Mouse (Mus musculus): ENCODE data around the gene Pde4b. TPM values are rescaled to one million over a fixed set of nuclear protein-coding genes. Genes with fewer than 3 reads are reported as not detected.

Gene Pde4b
- polyA plus RNA-seq, 1 experiment from 2014 or later, result 21.8 TPM

DNA sequence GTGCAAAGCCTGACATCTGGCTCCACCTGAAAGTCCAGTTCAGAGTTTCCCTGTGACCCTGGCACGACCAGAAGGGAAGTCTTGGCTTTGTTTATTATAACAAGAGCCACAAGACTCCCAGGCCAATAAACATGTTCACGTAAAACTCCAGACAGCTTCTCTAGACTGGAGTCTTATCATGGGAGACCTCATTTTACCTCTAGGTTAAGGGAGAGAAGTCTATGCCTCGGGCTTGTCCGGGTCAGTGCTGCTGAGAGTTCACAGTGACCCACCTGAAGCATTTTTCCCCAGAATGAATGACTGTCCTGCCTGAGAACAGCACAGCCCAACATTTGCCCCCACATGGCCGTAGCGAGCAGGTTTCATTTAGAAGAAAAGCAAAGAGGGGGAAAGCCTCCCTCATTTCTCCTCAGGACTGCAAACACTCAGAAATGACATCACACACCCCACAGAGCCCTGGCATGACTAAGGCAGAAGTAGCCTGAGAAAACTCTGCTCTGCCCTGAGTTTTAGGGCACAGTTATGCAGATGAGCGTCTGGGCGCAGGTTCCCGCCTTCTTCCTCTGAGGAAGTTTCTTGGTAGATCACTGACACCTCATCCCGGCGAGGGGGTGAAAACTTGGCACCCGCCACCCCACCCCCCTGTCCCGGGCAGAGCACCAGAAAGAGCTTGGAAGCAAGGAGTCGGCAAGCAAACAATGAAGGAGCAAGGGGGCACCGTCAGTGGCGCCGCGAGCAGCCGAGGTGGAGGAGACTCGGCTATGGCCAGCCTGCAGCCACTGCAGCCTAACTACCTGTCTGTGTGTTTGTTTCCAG, 482.8 kb downstream of the Pde4b start:
- H3K27ac ChIP-seq (replicated peaks), result peak overlapping the region; percentile 67

DNA sequence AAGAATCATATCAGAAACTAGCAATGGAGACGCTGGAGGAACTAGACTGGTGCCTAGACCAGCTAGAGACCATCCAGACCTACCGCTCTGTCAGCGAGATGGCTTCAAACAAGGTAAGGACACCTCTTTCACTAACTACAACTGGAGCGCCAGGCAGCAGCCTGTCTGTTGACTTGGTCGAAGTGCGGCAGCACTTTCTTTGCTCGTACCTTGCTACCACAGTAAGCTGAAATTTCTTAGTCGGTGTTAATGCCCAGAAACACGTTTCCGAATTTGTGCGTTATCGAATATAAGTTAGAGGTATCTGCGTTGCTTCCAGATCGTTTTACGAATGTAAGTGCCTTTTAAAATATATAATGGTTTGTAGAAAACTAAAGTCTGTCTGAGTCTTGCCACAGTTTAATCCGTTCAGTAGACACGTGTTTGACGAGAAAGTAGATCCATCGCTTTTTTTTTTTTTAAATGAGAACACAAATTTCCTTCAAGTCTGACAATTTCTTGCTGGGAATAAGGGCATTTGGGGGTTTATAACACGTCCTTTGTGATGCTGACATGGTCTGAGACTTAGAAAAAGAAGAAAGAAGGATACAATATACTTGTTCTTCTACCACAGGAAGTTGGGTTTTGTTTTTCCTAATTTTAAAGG, 483.5 kb downstream of the Pde4b start:
- WGBS, result 5% methylated on average over 20 of the region's 20 CpGs
- peak overlapping the region; percentile 70 for H3K9ac ChIP-seq
- peaks cover 40% of the 10 kb centered on the region for H3K4me1 ChIP-seq (replicated peaks)
- H3K27me3 ChIP-seq, result peaks cover 3% of the 10 kb centered on the region; the same call in 1 of the 2 replicates
- H3K27ac ChIP-seq (replicated peaks), result peak overlapping the region; percentile 67; the same call in 1 of the 2 replicates
- peak overlapping the region; percentile 44 for H3K4me3 ChIP-seq
- H3K4me2 ChIP-seq, result peak overlapping the region; percentile 85
- no peaks in the 10 kb centered on the region for H3K36me3 ChIP-seq
- ATAC-seq (ENCODE audit: low read depth), result no peak
- H3K9me3 ChIP-seq, result no peaks in the 10 kb centered on the region

More for the DNA sequence above, 482.8 kb downstream of the Pde4b start:
- Histone ChIP-seq H3K9me3 (no peaks in the 10 kb centered on the region), H3K4me3 (peak overlapping the region; percentile 44), H3K4me1 (replicated peaks) (peaks cover 40% of the 10 kb centered on the region), H3K4me2 (peak overlapping the region; percentile 85), H3K9ac (peak overlapping the region; percentile 70), H3K27me3 (peaks cover 3% of the 10 kb centered on the region; the same call in 1 of the 2 replicates), H3K36me3 (no peaks in the 10 kb centered on the region)
- under 1% methylated on average over 20 of the region's 20 CpGs for WGBS
- ATAC-seq (ENCODE audit: low read depth), result peak; percentile 79

DNA sequence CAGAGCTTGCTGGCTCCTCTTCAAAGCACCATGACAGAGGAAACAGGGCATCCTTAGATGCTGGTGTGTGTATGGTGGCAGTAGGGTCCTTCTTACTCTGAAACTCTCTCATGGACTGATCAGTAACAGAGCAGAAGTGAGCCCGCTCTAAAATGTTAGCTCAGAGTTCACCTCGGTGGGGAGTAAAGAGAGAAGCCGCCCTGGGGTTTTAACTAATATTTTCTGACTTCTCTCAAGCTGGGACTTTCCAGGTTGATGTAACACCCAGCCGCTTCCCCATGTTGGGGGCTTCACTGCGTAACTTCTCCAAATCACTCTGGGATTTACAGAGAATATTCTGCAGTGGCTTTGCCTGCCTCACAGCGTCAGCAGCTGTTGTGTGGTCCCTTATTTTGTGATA, 484.7 kb downstream of the Pde4b start:
- H3K27ac ChIP-seq (replicated peaks), result no peak overlapping the region
- H3K9ac ChIP-seq, result no peak overlapping the region
- H3K27me3 ChIP-seq, result peaks cover 3% of the 10 kb centered on the region; the same call in 1 of the 2 replicates
- no peak for ATAC-seq (ENCODE audit: low read depth)
- H3K4me2 ChIP-seq, result peak overlapping the region; percentile 85
- H3K36me3 ChIP-seq, result no peaks in the 10 kb centered on the region
- 81% methylated on average over 6 of the region's 6 CpGs for WGBS
- peaks cover 33% of the 10 kb centered on the region for H3K4me1 ChIP-seq (replicated peaks)
- no peaks in the 10 kb centered on the region for H3K9me3 ChIP-seq
- 0 out of 2 replicates have a peak overlapping the region, but pooled peaks have one; percentile 2 for H3K4me3 ChIP-seq

DNA sequence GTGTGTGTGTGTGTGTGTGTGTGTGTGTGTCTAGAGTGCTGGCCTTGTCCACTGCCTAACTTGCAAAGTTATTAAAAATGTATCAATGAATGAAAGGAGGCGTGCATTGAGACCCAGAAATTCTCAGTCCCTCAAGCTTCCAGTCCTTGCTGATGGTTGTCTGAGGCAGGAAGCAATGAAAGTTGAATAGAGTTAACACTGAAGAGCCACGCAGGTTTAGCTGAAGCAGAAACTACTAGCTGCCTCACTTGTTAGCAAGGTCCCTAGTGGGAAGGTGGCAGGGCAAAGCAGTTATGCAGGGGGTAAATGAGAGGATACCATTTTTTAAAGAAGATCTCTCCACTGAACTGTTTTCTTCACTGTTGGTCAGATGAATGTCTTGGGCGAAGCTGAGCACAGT, 485.2 kb downstream of the Pde4b start:
- Histone ChIP-seq H3K27ac (replicated peaks) (no peak overlapping the region), H3K27me3 (peaks cover 3% of the 10 kb centered on the region; the same call in 1 of the 2 replicates), H3K36me3 (no peaks in the 10 kb centered on the region), H3K4me1 (replicated peaks) (peaks cover 30% of the 10 kb centered on the region), H3K4me2 (peak overlapping the region; percentile 85), H3K4me3 (no peak overlapping the region), H3K9ac (no peak overlapping the region), H3K9me3 (no peaks in the 10 kb centered on the region)
- WGBS, result 75% methylated on average over 3 of the region's 3 CpGs
- no peak for ATAC-seq (ENCODE audit: low read depth)

DNA sequence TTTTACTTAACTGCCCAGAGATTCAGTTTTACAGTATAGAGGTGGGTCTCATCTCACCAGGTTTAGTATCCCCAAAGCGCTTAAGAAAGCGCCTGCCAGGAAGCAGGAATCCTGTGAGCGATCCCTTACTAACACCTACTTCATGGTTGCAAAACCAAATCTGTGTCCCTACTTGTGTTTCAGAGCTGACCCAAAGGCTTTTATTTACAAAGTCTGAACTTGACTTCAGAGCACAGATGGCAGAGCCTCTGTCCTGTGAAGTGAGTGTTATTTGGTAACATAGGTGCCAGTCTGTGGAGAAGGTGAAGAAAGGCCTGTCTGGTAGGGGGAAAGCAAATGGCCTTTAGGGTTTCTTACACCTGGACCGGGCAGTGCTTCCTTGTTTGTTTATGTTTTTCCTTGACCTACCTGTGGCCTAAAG, 486.0 kb downstream of the Pde4b start:
- WGBS, result 88% methylated on average over 4 of the region's 4 CpGs
- Histone ChIP-seq H3K27ac (replicated peaks) (no peak overlapping the region), H3K4me1 (replicated peaks) (peaks cover 25% of the 10 kb centered on the region), H3K9me3 (no peaks in the 10 kb centered on the region), H3K4me2 (peak overlapping the region; percentile 11; the same call in 1 of the 2 replicates), H3K4me3 (no peak overlapping the region), H3K36me3 (no peaks in the 10 kb centered on the region), H3K27me3 (peaks cover 3% of the 10 kb centered on the region; the same call in 1 of the 2 replicates), H3K9ac (no peak overlapping the region)
- no peak for ATAC-seq (ENCODE audit: low read depth)

DNA sequence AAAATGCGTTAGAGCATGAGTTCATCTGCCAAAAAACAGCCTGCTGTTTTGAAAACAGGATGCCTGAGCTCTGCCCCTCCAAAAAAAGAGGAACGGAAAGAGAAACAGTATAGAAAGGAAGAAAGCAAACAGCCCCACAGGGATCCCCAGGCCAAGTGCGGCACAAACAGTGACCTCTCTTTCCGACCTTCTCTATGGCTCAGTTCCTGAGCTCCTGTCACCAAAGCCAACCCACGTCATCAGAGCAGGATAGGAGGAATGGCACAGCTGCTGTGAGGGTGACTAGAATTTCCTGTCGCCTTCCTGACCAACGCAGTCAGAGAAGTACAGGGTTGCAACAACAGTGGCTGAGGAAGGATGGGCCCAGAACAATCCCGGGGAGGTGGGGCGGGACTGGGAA, 486.9 kb downstream of the Pde4b start:
- Histone ChIP-seq H3K36me3 (no peaks in the 10 kb centered on the region), H3K9me3 (no peaks in the 10 kb centered on the region), H3K27me3 (peaks cover 3% of the 10 kb centered on the region; the same call in 1 of the 2 replicates), H3K4me2 (no peak overlapping the region), H3K4me3 (no peak overlapping the region), H3K4me1 (replicated peaks) (peaks cover 16% of the 10 kb centered on the region), H3K9ac (no peak overlapping the region), H3K27ac (replicated peaks) (no peak overlapping the region)
- ATAC-seq (ENCODE audit: low read depth), result no peak
- 66% methylated on average over 9 of the region's 9 CpGs for WGBS

DNA sequence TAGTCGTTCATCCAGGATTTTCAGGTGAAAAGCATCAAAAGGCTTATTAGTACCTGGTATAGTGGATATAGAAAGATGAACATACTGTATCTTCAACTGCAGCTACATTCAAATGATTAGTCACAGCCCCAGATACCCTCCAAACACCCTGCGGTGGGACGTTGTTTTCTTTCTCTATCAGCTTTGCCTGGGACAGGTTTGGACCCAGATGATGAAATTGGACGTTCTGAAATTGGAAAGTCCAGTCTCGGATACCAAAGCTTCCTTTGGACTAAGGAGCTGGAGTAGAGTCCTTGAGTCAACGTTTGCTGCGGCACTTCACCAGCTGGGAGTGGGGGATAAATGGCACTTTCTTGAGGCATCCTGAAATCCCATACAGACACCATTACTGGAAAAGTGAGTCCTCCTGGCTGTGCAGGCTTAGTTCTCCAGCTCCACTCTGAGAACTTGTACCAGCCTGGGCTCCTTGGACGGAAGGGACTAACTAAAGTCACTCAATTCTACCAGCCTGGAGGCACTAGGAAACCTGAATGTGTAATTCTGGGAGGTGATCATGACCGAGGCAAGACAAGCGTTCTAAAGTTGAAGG, 487.4 kb downstream of the Pde4b start:
- H3K27me3 ChIP-seq, result peaks cover 3% of the 10 kb centered on the region; the same call in 1 of the 2 replicates
- 83% methylated on average over 10 of the region's 10 CpGs for WGBS
- peaks cover 11% of the 10 kb centered on the region for H3K4me1 ChIP-seq (replicated peaks)
- ATAC-seq (ENCODE audit: low read depth), result no peak
- H3K9ac ChIP-seq, result no peak overlapping the region
- H3K27ac ChIP-seq (replicated peaks), result no peak overlapping the region
- no peak overlapping the region for H3K4me2 ChIP-seq
- H3K4me3 ChIP-seq, result no peak overlapping the region
- H3K9me3 ChIP-seq, result no peaks in the 10 kb centered on the region
- no peaks in the 10 kb centered on the region for H3K36me3 ChIP-seq

DNA sequence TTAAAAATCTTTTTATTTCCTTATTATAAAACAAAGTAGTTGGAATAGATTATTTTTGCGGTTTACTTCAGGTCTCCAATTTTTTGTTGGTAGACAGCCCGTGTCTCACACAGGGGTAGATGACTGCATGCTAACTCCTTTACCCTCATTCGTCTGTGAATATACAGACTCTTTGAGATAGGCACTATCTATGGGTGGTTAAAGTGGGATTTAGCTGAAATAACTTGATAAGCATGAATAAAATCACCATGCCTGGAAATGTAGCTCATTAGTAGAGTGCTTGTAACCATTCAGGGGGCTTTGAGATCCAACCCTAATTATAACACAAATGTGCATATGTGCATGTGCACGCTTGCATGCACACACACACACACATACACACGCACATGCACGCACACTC, 488.8 kb downstream of the Pde4b start:
- Histone ChIP-seq H3K27ac (replicated peaks) (no peak overlapping the region), H3K36me3 (no peaks in the 10 kb centered on the region), H3K4me3 (no peak overlapping the region), H3K4me2 (no peak overlapping the region), H3K9ac (no peak overlapping the region), H3K9me3 (no peaks in the 10 kb centered on the region), H3K27me3 (no peaks in the 10 kb centered on the region), H3K4me1 (replicated peaks) (no peaks in the 10 kb centered on the region; the same call in 1 of the 2 replicates)
- no peak for ATAC-seq (ENCODE audit: low read depth)
- 90% methylated on average over 6 of the region's 6 CpGs for WGBS

DNA sequence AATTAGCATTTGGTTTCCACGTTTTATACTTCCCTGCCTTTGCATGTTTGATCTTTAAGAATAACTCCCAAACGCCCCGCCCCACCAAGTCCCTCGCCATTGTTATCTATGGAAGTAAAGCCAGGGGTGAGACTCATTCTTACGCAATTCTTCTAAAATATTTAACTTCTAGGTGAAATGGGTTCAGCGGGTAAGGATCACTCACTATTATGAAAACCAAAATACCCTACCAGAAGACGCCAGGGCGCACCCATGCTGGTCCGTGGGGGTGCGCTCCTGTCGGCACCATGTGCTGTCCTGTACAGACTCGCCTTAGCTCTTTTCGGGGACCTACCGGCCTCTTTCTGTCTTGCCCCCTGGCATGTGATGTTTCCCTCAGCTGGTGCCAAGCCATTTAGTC, 490.3 kb downstream of the Pde4b start:
- no peak for ATAC-seq (ENCODE audit: low read depth)
- no peak overlapping the region for H3K9ac ChIP-seq
- no peaks in the 10 kb centered on the region for H3K27me3 ChIP-seq
- no peak overlapping the region for H3K4me3 ChIP-seq
- H3K36me3 ChIP-seq, result no peaks in the 10 kb centered on the region
- H3K27ac ChIP-seq (replicated peaks), result no peak overlapping the region
- no peak overlapping the region for H3K4me2 ChIP-seq
- no peaks in the 10 kb centered on the region for H3K4me1 ChIP-seq (replicated peaks)
- no peaks in the 10 kb centered on the region for H3K9me3 ChIP-seq
- WGBS, result 89% methylated on average over 14 of the region's 14 CpGs

DNA sequence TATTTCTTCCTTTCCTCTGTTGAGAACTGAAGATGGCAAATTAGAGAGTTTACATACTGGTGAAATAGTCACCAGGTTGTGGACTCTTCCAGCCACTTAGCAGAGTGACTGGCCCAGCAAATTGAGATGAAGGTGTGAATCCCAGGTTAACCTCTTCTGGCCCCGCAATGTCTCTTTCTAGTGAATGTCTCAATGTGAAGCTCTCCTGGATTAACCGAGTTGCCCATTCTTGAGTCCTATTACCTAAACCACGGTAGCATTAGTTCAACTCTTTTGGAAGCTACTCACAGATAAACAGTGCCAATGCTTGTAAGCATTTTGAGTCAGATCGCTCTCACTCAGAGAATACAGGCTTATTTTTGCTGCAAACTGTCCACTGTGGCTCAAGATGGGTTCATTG, 491.7 kb downstream of the Pde4b start:
- no peaks in the 10 kb centered on the region for H3K4me1 ChIP-seq (replicated peaks)
- no peak overlapping the region for H3K4me2 ChIP-seq
- no peak overlapping the region for H3K9ac ChIP-seq
- no peak overlapping the region for H3K4me3 ChIP-seq
- no peaks in the 10 kb centered on the region for H3K27me3 ChIP-seq
- no peaks in the 10 kb centered on the region for H3K9me3 ChIP-seq
- H3K27ac ChIP-seq (replicated peaks), result no peak overlapping the region
- no peaks in the 10 kb centered on the region for H3K36me3 ChIP-seq
- WGBS, result 93% methylated on average over 4 of the region's 4 CpGs
- ATAC-seq (ENCODE audit: low read depth), result no peak

DNA sequence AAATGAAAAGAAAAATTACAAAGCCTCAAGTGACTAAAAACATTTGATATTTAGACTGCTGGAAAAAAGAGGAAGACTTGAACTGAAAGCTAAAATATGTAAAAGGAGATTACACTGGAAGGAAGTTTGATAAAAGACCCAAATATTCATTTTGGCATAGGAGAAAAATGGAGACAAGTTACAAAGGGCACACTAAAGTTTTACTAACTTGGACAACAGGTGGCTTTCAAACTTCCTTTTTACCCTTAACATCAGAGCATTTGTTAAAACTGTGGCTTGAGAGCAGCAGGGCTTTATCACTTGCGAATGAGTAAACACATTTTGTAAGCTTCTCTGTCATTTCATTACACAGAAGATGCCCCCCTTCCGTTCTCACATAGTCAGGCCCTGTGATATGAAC, 492.4 kb downstream of the Pde4b start:
- no peaks in the 10 kb centered on the region for H3K27me3 ChIP-seq
- no peak overlapping the region for H3K4me3 ChIP-seq
- H3K9me3 ChIP-seq, result no peaks in the 10 kb centered on the region
- H3K4me2 ChIP-seq, result no peak overlapping the region
- H3K36me3 ChIP-seq, result no peaks in the 10 kb centered on the region
- no peak for ATAC-seq (ENCODE audit: low read depth)
- no peak overlapping the region for H3K9ac ChIP-seq
- 86% methylated on average over 2 of the region's 2 CpGs for WGBS
- peaks cover 4% of the 10 kb centered on the region for H3K4me1 ChIP-seq (replicated peaks)
- no peak overlapping the region for H3K27ac ChIP-seq (replicated peaks)

DNA sequence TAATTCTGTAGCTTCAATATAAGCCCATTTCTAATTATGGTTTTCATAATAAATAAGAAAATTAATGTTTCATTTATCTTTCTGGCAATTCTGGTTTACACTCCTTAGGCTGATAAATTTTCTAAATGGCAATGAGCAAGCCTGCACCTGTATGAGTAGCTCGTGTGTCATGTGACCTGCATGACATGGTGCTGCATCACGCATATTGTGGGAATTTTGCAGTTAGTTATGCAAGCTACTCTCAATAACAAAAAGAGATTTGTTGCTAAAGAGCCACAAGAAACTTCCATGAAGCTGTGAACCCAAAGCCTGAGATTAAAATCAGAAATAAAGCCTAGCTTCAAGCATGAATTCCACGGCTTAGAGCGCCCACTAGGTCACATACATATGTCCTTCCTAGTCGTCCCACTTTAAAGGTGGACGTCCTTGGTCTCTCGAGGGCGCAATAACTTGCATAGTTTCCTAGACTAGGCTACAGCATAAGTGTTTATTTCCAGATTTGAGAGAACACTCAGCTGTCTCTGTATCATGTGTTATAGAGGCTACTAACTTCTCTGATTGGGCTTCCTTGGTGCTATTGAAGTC, 494.9 kb downstream of the Pde4b start:
- Histone ChIP-seq H3K36me3 (no peaks in the 10 kb centered on the region), H3K4me2 (no peak overlapping the region), H3K4me1 (replicated peaks) (peaks cover 8% of the 10 kb centered on the region), H3K4me3 (no peak overlapping the region), H3K27ac (replicated peaks) (no peak overlapping the region), H3K27me3 (no peaks in the 10 kb centered on the region), H3K9me3 (no peaks in the 10 kb centered on the region), H3K9ac (no peak overlapping the region)
- ATAC-seq (ENCODE audit: low read depth), result no peak
- WGBS, result 93% methylated on average over 8 of the region's 8 CpGs

All from neural tube, embryonic 13.5 days (tissue).